Mouse (Mus musculus) brain, embryonic 14.5 days (tissue): ENCODE measurements around the gene Pld1.

ENCODE experiments used
- CTCF ChIP-seq: fragments of 200-500 bp; IDR thresholded peaks from 2 replicates; pipeline ENCODE4 v1.5.1; 2012; ENCODE audit warnings: inconsistent platforms, mild to moderate bottlenecking, moderate library complexity, borderline replicate concordance; ENCODE audit not compliant: insufficient read depth, insufficient read length; ENCODE audit errors: extremely low read depth
- POLR2A ChIP-seq: fragments of 200-500 bp; IDR thresholded peaks from 2 replicates; pipeline ENCODE4 v1.6.1; 2012; ENCODE audit warnings: mild to moderate bottlenecking, inconsistent platforms, borderline replicate concordance; ENCODE audit not compliant: poor library complexity, insufficient read depth, insufficient read length, severe bottlenecking; ENCODE audit errors: extremely low read depth

DNA sequence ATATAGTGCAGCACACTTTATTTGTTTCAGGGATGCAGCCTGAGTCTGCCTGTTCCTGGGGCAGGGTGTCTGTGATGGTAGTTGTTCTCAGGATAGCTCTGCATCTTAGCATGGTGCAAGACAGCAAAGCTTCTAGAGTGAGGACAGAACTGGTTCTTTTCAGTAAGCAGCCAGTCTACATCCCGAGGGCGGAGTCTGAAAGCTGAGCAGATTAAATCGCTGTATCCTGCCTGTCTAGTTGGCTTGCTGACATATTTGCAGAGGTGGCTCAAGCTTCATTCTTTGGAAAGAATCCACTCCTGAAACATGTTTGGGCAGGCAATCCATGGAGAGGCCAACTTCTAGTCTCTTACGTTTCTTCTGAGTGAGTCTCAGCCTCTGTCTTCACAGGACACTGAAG, 69.9 kb downstream of the Pld1 start:
- TF ChIP-seq CTCF: no peak
- TF ChIP-seq POLR2A: no peak
